Mouse (Mus musculus) left cerebral cortex, postnatal 36 days (tissue): ENCODE measurements around the gene Ccsap. TPM values are rescaled to one million over a fixed set of nuclear protein-coding genes. Genes with fewer than 3 reads are reported as not detected.

Source experiments
- DNase-seq, 2 experiments: peaks; one replicate each; pipeline ENCODE4 v3.0.0; 2021 to 2022; ENCODE audit warnings: low spot score in 2 of 2, mixed read lengths in 1 of 2
- intact Hi-C: fragments of 180-260 bp; cut with DNase I; formaldehyde crosslinking; loops from one replicate; pipeline ENCODE4 v1.15.1; 2025
- total RNA-seq, 2 experiments: library from RNA; stranded (reverse); gene quantifications; 2 replicates each; pipeline ENCODE4 v1.2.3; 2021

Gene Ccsap
- 10 to 100 TPM; 70.7 to 82.7 TPM for total RNA-seq

DNA sequence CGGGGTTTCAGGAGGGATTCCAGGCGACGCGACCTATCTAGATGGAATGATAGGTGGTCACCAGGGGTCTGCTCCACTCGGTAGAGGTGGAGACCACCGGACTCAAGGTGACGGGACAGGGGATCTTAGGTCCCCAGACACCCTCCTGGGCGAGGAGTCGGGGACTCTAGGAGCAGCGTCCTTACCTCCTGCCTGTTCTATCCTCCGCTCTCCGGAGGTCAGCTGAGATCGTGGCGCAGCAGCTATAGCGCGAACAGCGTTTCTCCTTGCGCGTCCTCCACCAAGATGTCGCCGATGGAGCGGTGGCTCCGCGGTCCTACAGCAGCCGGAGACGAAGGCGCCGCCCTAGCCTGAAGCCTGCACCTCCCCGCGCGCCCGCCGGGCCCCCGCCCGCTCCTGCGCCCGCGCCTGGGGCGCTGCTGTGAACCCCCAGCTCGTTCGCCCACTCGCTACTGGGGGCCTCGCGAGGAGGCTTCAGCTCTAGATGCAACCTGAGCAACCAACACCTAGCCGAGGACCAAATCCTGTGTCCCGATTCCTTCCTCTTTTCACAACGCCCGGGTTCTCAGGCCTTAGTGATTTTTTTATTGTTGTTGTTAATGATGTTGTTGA, at the start of gene Ccsap:
Gene Ccsap, minus strand, starts transcription at position 562 of the 612 bp plus-strand sequence.
- peak; percentile 68 to 78 for DNase-seq
- intact Hi-C loops: loop anchor here (2.0 kb wide), 2 partner anchors 15 to 33 kb away; no protein-coding TSS in a partner anchor

DNA sequence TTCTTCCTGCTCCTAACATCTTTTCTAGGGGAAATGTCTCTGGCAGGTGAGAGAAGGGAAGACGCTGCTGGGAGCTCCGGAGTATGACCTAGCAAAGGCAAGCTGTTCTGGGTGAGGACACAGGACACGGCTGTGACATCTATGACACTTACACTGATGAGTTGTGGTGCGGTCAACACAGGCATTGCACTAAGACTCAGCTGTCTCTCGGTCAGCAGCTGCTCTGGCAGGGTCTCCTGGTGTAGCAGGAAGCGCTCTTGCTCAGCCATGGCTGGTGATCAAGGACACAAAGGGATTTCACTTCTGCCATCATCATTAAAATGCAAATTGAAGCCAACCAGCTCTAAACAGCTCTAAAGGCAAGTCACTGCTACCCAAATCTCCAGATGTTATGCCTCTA, 47.6 kb upstream of the Ccsap start:
- intact Hi-C loops: no loop called here
- no peak for DNase-seq

DNA sequence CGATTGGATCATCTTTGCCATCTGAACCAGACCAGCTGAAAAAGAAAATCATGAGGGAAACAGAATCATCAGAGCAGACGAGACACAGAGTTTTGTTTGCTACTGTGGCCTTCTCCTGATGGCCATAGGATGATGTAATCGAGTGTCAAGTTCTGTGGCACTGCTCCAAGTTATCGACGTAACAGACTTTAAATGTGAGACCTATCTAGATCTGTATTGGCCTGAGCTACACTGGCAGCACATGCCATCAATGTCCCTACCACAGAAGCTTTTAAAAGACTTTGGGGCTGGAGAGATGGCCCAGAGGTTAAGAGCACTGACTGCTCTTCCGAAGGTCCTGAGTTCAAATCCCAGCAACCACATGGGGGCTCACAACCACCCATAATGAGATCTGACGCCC, 42.6 kb upstream of the Ccsap start:
- intact Hi-C loops: no loop called here
- no peak for DNase-seq

DNA sequence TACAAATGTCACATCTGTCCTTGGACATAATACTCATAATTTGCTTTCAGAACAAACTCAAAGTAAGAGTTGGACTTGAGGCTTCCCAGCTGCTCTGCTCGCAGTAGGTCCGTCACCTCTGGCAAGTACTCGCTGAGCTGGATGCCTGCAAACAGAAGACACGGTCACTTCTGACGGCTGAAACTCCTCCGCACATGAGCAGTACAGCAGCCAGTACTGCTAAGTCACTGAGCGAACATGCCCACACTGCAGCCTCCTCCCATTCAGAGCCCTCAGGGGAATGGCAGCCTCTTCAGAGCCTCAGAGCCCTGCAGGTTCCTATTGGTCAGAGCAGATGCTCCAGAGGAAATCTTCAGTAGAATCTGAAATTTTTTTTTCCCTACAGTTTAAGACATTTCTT, 39.4 kb upstream of the Ccsap start:
- no peak for DNase-seq
- intact Hi-C loops: no loop called here

DNA sequence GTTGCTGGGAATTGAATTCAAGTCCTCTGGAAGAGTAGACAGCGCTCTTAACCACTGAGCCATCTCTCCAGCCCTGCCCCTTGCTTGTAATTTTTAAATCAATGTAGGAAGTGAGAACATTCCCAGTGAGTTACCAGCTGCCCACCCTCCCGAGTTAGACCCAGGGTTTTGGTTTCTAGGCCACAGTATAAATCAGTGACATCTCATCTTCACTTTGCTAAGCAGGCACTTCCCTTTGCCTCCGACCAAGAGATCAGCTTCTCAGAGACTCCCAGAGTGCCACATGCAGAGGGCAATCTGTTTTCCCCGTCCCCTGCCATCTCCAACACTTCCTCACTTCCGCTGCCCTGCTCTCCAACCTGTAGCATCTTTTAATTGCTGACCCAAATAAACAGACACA, 38.6 kb upstream of the Ccsap start:
- intact Hi-C loops: no loop called here
- no peak for DNase-seq

DNA sequence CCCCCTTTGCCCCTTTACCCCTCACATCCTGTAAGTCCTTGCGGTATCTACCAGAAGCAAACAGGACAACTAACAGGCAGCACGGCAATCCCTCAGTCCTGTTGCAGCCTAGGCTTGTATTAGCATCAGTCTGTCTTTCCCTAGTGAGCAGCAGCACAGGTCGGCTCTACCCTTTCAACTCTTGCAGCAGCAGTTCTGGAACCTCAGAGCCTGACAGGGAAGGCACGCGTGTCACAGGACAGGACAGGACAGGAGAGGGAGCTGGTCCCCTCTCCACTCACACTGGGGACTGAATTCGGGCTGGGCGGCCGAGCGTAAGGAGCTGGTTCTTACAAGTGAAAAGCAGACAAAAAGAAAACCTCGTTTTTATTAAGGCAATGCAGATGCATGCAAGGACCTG, 36.8 kb upstream of the Ccsap start:
- intact Hi-C loops: no loop called here
- no peak for DNase-seq

DNA sequence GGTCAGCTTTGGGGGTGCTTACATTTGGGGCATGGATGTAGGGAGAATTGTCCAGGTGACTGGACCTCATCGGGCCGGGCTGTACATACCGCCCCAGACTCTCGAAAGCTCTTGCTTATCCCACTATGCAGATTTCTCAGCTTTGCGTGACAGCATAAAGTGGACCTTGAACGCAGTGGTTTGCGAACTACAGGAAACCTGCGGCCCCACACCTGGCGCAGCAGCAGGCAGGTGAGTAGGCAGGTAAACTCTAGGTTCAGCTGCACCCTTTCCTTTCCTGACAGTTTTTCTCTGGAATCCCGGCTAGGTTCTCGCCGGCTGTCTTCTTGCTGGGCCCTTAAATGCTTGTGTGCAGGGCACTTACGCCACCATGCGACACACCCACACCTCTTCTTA, 36.4 kb upstream of the Ccsap start:
- intact Hi-C loops: no loop called here
- no peak for DNase-seq

DNA sequence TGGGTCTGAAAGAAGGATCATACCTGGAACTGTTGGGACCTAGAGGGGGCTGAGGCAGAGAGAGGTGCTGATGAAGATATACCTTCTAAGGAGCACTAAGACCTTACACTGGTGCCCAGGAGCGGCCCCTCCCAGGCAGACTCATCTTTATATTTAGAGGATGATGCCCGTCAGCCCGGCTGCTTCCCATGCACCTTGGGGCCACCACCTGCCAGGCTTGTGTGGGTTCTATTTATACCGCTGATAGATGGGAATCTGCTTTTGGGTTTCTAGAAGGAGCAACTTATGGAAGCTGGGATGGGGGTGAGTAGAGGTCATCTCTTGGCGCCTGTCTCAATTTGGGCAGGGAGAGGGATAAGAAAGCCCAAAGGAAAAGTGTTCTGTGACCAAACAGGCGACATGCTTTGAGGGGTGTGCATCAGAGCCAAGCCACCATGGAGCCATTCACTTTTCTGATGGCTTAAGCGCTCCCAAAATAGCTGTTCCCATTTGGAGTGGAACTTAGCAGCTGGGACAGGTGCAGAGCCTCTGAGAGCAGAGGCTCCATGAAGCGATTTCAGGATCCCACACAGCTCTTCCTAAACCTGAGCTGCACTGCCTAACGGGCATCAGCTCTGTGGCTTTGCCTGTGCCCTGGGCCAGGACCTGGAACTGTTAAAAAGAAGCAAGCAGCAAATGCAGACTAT, 35.8 kb upstream of the Ccsap start:
- intact Hi-C loops: no loop called here
- DNase-seq: no peak

DNA sequence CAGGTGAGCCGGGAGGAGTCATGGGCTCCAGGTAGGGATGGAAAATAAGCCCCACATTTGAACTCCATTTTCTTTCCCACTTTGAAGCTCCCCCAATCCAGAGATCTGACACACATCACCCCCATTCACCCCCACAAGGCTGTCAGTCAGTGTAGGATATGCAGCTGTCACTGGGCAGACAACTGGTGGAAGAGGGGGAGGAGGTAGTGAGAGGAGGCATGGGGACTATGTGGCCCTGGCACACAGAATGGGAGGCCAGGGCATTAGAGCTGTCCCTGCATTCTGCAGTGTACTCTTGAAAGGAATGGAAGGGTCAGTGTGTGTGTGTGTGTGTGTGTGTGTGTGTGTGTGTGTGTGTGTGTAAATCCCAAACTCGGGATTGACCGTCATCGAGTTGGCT, 35.2 kb upstream of the Ccsap start:
- DNase-seq: no peak
- intact Hi-C loops: no loop called here

DNA sequence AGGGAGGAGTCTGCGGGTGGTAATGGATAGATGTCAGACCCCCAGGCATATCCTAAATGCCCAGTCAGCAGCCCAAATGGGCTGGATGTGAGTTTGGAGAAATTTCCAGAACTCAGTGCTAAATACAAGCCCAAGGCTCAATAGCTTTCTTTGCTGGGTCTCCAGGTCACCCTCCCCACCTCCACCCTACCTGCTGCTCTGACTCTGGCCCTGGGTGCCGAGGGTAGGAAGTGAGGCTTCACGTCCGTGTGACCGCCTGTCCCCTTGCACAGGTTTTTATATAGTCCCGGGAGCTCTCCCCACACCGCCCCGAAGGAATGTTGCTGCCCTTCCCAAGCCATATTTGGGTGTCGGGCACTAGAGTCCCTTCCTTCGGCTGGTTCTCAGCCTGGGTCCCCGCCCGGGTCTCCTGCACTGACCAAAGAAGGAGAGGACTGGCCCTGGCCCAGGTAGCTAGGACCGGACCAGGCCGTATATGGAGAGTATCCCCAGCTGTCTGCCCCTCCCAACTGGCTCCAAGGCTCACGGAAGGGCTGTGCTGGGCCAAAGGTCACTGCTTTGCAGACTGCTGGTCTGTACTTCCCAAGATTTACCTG, 34.6 kb upstream of the Ccsap start, which contains the start of gene Acta1:
Gene Acta1, minus strand, starts transcription at position 250 of the 596 bp plus-strand sequence.
- intact Hi-C loops: no loop called here
- DNase-seq: no peak

DNA sequence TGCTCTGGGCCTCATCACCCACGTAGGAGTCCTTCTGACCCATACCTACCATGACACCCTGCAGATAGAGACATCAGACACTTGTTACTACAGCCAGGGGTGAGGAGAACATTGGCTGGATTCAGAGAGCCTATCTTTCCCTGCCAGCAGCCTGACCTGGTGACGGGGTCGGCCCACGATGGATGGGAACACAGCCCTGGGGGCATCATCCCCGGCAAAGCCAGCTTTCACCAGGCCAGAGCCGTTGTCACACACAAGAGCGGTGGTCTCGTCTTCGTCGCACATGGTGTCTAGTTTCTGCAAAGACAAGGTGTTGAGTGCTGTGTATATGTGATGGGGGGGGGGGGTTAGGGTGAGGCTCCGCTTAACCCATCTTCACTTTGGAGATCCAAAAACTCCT, 33.4 kb upstream of the Ccsap start:
- intact Hi-C loops: loop anchor here (2.0 kb wide), 1 partner anchor 35 kb away; no protein-coding TSS in a partner anchor
- no peak for DNase-seq

DNA sequence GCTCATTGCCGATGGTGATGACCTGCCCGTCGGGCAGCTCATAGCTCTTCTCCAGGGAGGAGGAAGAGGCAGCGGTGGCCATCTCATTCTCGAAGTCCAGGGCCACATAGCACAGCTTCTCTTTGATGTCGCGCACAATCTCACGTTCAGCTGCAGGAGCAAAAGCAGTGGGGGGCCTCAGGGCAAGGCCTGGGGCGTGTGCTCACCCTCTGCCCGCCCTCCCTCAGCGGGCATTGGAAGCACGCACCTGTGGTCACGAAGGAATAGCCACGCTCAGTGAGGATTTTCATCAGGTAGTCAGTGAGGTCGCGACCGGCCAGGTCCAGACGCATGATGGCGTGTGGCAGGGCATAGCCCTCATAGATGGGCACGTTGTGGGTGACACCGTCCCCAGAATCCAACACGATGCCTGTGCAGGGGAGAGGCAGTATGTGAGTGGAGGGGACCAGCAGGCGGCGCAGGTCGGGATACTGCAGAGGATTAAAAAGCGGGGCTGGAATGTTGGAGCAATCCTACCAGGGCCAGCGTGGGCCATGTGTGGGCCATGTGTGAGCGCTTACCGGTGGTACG, 32.7 kb upstream of the Ccsap start:
- DNase-seq: peak in 1 of 2 experiments; percentile 38
- intact Hi-C loops: loop anchor here (2.0 kb wide), 1 partner anchor 34 kb away; no protein-coding TSS in a partner anchor

DNA sequence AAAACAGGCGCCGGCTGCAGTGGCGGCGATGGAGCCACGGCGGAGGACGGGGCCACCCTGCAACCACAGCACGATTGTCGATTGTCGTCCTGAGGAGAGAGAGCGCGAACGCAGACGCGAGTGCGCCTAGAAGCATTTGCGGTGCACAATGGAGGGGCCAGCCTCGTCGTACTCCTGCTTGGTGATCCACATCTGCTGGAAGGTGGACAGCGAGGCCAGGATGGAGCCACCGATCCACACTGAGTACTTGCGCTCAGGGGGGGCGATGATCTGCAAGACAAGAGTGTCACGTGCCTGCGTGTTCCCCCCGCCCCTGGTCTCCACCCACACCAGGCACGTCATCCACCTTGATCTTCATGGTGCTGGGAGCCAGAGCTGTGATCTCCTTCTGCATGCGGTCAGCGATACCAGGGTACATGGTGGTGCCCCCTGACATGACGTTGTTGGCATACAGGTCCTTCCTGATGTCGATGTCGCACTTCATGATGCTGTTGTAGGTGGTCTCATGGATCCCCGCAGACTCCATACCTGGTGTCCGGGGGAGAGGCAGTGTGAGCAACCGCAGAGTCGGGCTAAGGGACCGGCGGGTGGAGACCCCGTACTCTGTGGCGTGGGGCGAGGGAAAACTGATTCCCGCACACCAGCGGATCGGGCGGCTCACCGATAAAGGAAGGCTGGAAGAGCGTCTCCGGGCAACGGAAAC, 32.0 kb upstream of the Ccsap start:
- intact Hi-C loops: loop anchor here (2.0 kb wide), 1 partner anchor 33 kb away; no protein-coding TSS in a partner anchor
- peak; percentile 85 to 87 for DNase-seq

DNA sequence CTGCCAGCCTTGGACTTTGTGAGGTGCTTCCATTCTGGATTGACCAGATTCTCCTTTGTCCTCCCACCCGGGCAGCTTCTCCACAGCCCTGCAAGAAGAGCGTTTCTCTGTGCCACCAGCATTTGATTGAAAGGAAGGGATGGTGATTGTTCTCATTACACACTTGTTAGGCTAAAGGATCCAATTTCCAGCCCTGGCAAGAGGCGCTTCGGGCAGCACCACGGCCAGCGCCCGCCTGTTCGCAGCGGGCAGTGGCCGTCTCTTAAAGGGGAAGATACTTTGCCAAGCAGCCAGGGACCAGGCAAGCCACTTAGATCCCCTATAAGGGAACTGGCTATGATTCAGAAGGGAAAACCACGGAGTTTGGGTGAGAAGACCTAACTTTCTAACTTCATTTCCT, 31.3 kb upstream of the Ccsap start:
- intact Hi-C loops: no loop called here
- DNase-seq: no peak

DNA sequence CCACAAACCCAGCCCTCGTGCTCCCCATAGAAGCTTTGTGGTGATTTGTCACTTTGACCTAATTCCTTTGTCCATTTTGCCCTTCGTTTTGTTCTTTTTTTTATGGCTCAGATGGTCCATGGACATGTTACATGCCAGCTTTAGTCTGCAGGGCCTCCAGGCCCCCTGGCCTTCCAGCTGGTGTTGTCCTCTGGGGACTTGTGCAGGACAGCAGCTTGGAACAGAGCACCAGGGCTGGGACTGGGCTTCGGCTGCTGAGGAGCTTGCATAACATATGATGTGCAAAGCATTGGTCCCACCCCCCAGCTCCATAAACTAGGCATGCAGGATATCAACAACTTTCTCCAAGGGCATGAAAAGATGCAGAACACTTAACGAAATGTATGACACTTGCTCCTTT, 29.8 kb upstream of the Ccsap start:
- intact Hi-C loops: no loop called here
- DNase-seq: no peak

DNA sequence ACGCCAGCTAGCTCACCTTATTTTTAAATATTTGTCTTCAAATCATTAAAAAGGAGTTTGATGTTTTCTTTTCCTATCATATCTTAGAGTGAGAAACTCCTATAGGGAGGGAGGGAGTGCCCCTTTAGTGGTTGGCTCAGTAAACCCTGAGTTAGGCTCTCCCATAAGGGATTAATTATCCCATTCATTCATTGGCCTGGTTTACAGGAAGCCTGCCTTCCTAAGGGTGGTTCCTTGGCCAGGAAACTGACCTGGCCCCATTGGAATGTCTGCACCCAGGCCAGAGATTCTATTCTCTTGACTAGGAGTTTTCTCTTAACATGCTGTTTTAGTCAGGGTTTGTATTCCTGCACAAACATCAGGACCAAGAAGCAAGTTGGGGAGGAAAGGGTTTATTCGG, 27.9 kb upstream of the Ccsap start:
- no peak for DNase-seq

DNA sequence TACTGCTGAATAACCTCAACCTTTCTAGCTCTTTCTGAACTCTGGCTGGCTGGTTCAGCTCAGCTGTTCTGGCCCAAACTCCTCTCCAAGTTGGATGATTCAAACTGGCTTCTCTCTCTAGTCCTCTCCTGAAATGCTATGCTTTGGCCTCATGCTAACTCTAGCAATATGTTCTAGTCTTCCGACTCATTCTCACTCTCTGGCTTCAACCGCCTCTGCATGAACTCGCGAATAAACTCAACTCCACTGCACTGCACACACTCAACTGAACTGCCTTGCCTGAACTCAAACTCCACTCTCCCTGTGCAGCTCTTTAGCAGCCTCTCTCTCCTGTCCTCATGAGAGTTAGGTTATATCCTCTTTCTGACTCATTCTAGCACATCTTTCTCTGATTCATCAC, 27.2 kb upstream of the Ccsap start:
- no peak for DNase-seq
- intact Hi-C loops: no loop called here

More for the DNA sequence above, 27.9 kb upstream of the Ccsap start:
- intact Hi-C loops: no loop called here

DNA sequence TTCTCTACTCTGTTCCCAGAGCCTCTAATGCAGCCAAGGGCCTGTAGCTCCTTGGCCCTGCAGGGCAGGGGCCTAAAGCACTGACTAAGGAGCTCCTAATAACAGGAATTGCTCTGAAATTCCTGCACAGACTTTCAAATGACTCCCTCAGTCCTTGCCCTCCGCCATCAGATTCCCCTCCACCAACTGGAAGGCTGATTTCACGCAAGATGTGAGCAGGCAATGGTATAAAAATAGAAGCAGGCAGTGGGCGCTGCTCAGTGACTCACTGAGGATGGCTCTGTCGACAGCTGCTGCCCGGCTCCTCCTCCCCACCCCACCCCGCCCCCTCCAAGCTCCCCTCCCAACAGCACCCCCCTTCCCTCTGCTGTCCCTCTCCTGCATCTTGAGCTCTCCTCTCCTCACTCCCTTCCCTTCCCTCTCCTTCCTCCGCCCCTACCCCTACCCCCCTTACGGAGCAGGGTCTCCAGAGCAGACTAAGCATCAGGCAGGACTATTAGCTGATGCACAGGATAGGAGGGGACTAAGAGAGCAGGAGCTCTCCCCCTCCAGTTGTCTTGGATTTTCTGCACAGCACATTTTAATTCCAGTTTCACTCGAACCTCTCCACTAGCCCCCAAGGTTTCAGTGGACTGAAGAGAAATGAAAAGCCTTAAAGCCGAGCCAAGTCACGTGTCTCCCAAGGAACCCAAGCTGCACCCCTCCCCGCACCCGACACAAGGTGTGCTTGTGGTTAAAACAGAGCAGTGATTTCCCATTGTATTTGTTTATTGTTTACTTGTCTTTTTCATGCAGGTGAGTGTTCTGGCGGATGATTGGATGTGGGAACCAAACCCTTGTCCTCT, 24.9 kb upstream of the Ccsap start:
- intact Hi-C loops: no loop called here
- peak; percentile 81 to 83 for DNase-seq

DNA sequence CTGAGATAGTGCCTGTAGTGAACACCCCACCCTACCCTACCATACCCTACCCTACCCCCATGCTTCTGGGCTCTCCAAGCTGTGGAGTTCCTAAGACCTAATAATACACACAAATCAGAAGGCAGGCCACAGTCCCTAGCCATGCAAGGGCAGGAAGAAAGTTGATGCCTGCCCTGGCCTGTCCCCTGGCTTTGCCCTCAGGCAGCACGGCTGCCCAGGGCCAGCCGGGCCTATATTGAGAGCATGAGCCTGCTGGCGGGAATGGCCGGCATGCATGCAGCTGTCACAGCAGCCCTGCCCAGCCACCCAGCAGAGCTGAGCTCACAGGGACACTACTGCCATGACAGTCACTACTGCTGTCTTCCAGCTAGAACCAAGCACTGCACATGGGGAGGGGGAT, 23.1 kb upstream of the Ccsap start:
- intact Hi-C loops: no loop called here
- no peak for DNase-seq
